Mouse (Mus musculus) brain, embryonic 14.5 days (tissue): ENCODE results near the gene Atn1.

Experiments
- CTCF ChIP-seq: fragments of 200-500 bp; IDR thresholded peaks from 2 replicates; pipeline ENCODE4 v1.5.1; 2012; ENCODE audit warnings: inconsistent platforms, mild to moderate bottlenecking, moderate library complexity, borderline replicate concordance; ENCODE audit not compliant: insufficient read depth, insufficient read length; ENCODE audit errors: extremely low read depth
- POLR2A ChIP-seq: fragments of 200-500 bp; IDR thresholded peaks from 2 replicates; pipeline ENCODE4 v1.6.1; 2012; ENCODE audit warnings: mild to moderate bottlenecking, inconsistent platforms, borderline replicate concordance; ENCODE audit not compliant: poor library complexity, insufficient read depth, insufficient read length, severe bottlenecking; ENCODE audit errors: extremely low read depth

DNA sequence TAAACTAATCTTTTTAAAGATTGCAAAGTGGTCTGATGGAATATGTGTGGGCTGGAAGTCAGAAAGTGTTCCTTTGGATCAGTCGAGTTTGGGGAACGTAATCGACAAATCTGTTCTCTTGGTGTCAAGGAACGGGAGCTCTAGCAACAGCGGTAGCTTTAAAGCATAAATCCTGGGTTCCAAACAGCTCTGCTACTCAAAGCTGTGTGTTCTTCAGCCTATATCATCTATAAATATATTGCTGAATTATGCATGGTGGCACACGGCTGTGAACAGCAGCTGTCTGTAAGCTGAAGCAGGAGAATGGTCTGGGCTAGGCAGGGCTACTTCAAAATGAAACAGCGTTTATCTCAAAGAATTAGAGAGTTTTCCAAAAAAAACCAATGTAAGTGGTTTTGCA lies 24.6 kb upstream of the Atn1 start:
- no peak for TF ChIP-seq POLR2A
- no peak for TF ChIP-seq CTCF
